Mouse (Mus musculus) ES-E14 (cell line): ENCODE results near the gene Large2. TPM values are rescaled to one million over a fixed set of nuclear protein-coding genes. Genes with fewer than 3 reads are reported as not detected.

Source experiments
- DNase-seq: peaks from one replicate; pipeline ENCODE4 v3.0.0-alpha.2; 2013; ENCODE audit warnings: low read depth, low spot score
- H3K27ac ChIP-seq: 2 replicates; pipeline ENCODE4 v1.5.1; 2012; ENCODE audit warnings: low read depth, mild to moderate bottlenecking, low read length, moderate library complexity, mixed read lengths; ENCODE audit not compliant: poor library complexity, insufficient read depth, severe bottlenecking
- H3K36me3 ChIP-seq: 2 replicates; pipeline ENCODE4 v1.6.1; 2012; ENCODE audit warnings: mild to moderate bottlenecking, low read length, moderate library complexity, mixed read lengths; ENCODE audit not compliant: control insufficient read depth, poor library complexity, insufficient read depth, severe bottlenecking
- H3K4me1 ChIP-seq, 2 experiments: fragments of 150-350 bp in 1 of 2; sonication (generic) in 1 of 2; 2 replicates each; pipeline ENCODE4 v1.6.1; 2012; ENCODE audit warnings: low read length in 2 of 2, mild to moderate bottlenecking in 1 of 2, mixed read lengths in 1 of 2; ENCODE audit not compliant: control insufficient read depth in 2 of 2, insufficient read depth in 2 of 2, poor library complexity in 1 of 2
- H3K4me3 ChIP-seq, 2 experiments: fragments of 150-350 bp in 1 of 2; sonication (generic) in 1 of 2; 2 replicates each; pipeline ENCODE4 v1.5.1; 2012; ENCODE audit warnings: low read length in 2 of 2, low read depth in 1 of 2, mild to moderate bottlenecking in 1 of 2, mixed read lengths in 1 of 2; ENCODE audit not compliant: insufficient read depth in 1 of 2, poor library complexity in 1 of 2, severe bottlenecking in 1 of 2
- H3K9ac ChIP-seq: 2 replicates; pipeline ENCODE4 v1.6.1; 2012; ENCODE audit warnings: low read depth, mild to moderate bottlenecking, low read length, mixed read lengths; ENCODE audit not compliant: poor library complexity, insufficient read depth, severe bottlenecking
- H3K9me3 ChIP-seq: fragments of 150-350 bp; sonication (generic); 2 replicates; pipeline ENCODE4 v1.6.1; 2012; ENCODE audit warnings: low read depth, mild to moderate bottlenecking, low read length; ENCODE audit not compliant: control insufficient read depth, insufficient read depth
- CHD2 ChIP-seq: IDR thresholded peaks from 2 replicates; pipeline ENCODE4 v1.6.1; 2014; ENCODE audit warnings: mild to moderate bottlenecking, low read depth, low read length, inconsistent platforms
- HCFC1 ChIP-seq: IDR thresholded peaks from 2 replicates; pipeline ENCODE4 v1.6.1; 2012; ENCODE audit warnings: low read length, inconsistent platforms, borderline replicate concordance; ENCODE audit not compliant: insufficient read depth
- MAFK ChIP-seq: IDR thresholded peaks from 2 replicates; pipeline ENCODE4 v1.6.1; 2014; ENCODE audit warnings: mild to moderate bottlenecking, low read depth, low read length, inconsistent platforms; ENCODE audit not compliant: insufficient read depth
- ZC3H11A ChIP-seq: IDR thresholded peaks from 2 replicates; pipeline ENCODE4 v1.6.1; 2012; ENCODE audit warnings: low read depth, mild to moderate bottlenecking, inconsistent platforms, low read length, borderline replicate concordance
- ZNF384 ChIP-seq: IDR thresholded peaks from 2 replicates; pipeline ENCODE4 v1.6.1; 2012; ENCODE audit warnings: low read depth, low read length, inconsistent platforms
- in situ Hi-C, 2 experiments: fragments of 600-800 bp; cut with MboI; formaldehyde crosslinking; loops; one replicate each; pipeline ENCODE4 v1.15.1; 2025; ENCODE audit warnings: low sequenced_read_pairs in 2 of 2, inconsistent platforms in 1 of 2; ENCODE audit not compliant: unreplicated experiment in 2 of 2
- total RNA-seq: library from RNA; depleted of rRNA; stranded (reverse); fragments of 300-350 nt; gene quantifications from 2 replicates; pipeline ENCODE4 v1.2.3, GENCODE M21; 2012

The Large2 gene
- total RNA-seq, 1 experiment, result 10.3 TPM

- H3K9me3 ChIP-seq, result no peaks in the 10 kb centered on the region
- in situ Hi-C loops, result loop anchor here in 1 of 2 experiments (25.0 kb wide), 1 partner anchor 360 kb away; the partner anchor contains the start of gene Dgkz
- H3K36me3 ChIP-seq, result peaks cover 14% of the 10 kb centered on the region
- H3K9ac ChIP-seq, result no peak overlapping the region
- no peak for DNase-seq
- H3K4me1 ChIP-seq, result no peaks in the 10 kb centered on the region
- H3K4me3 ChIP-seq, result no peak overlapping the region
- H3K27ac ChIP-seq, result no peak overlapping the region
- TF ChIP-seq ZNF384, result no peak
- no peak for TF ChIP-seq HCFC1
- no peak for TF ChIP-seq MAFK
- no peak for TF ChIP-seq CHD2
- TF ChIP-seq ZC3H11A, result no peak
Measured at GRCm38 (mm10) chr2:92347191-92347590, 27.5 kb downstream of the Large2 start.

- H3K4me1 ChIP-seq, result no peaks in the 10 kb centered on the region
- no peaks in the 10 kb centered on the region for H3K9me3 ChIP-seq
- TF ChIP-seq HCFC1 (no peak), ZNF384 (no peak), CHD2 (no peak), ZC3H11A (no peak), MAFK (no peak)
- H3K27ac ChIP-seq, result no peak overlapping the region
- DNase-seq, result no peak
- in situ Hi-C loops, result loop anchor here in 1 of 2 experiments (25.0 kb wide), 1 partner anchor 355 kb away; the partner anchor contains the start of gene Dgkz
- no peak overlapping the region for H3K4me3 ChIP-seq
- H3K36me3 ChIP-seq, result peaks cover 7% of the 10 kb centered on the region
- no peak overlapping the region for H3K9ac ChIP-seq
Measured at GRCm38 (mm10) chr2:92342418-92342817, 32.3 kb downstream of the Large2 start.

DNA sequence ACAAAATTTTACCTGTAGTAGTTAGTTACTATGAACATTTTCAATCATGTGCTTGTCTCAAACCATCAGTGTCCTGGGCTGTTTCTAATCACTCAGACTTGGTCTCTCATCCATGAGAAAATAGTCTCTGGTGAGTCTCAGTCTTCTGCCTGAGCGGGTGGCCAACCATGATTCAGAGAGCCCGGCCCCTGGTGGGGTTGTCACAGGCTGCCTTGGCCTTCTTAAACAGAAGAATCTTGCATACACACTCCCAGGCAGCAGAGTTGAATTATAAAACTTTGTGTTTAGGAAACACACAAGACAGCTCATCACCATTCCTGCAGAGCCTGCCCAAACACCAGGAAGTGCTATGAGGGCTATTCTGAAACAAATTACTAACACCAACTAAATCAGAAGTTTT lies 42.8 kb downstream of the Large2 start:
- Histone ChIP-seq H3K9me3 (no peaks in the 10 kb centered on the region), H3K4me3 (no peak overlapping the region), H3K27ac (no peak overlapping the region), H3K36me3 (peaks cover 16% of the 10 kb centered on the region; the same call in 1 of the 2 replicates), H3K9ac (no peak overlapping the region), H3K4me1 (peaks cover 0 to 4% of the 10 kb centered on the region in 2 experiments; a peak in 3 of 4 replicates)
- in situ Hi-C loops, result loop anchor here in 1 of 2 experiments (25.0 kb wide), 1 partner anchor 345 kb away; the partner anchor contains the start of gene Dgkz
- DNase-seq, result no peak
- TF ChIP-seq ZC3H11A (no peak), CHD2 (no peak), HCFC1 (no peak), ZNF384 (no peak), MAFK (no peak)

DNA sequence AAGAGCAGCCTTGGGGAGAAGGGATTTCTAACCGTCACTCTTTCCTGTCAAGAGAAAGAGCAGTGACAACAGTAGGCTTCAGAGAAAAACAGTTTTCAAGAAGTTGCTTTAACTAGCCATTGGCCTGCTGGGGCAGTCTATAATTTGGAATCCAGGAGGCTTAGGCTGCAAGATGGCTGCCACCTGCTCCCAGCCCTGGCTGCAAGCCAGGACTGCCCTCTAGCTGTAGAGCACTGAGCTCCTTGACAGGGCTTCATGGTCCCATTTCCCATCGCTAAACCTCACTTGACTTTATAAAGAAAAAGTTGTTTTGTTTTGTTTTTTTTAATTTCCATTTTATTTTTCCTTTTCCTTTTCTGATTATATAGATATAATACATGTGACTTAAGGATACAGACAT lies 43.3 kb downstream of the Large2 start:
- no peak overlapping the region for H3K4me3 ChIP-seq
- no peaks in the 10 kb centered on the region for H3K9me3 ChIP-seq
- in situ Hi-C loops, result loop anchor here in 1 of 2 experiments (25.0 kb wide), 1 partner anchor 344 kb away; the partner anchor contains the start of gene Dgkz
- H3K36me3 ChIP-seq, result peaks cover 15% of the 10 kb centered on the region; the same call in 1 of the 2 replicates
- peak; percentile 39; the same call in 1 of the 2 replicates for TF ChIP-seq ZC3H11A
- no peak for TF ChIP-seq CHD2
- no peak overlapping the region for H3K9ac ChIP-seq
- DNase-seq, result peak; percentile 16
- peaks cover 0 to 4% of the 10 kb centered on the region in 2 experiments; a peak in 3 of 4 replicates for H3K4me1 ChIP-seq
- H3K27ac ChIP-seq, result no peak overlapping the region

GRCm38 (mm10) chr2:92330840-92331239 lies 43.8 kb downstream of the Large2 start:
- DNase-seq, result peak; percentile 47
- TF ChIP-seq MAFK (no peak), CHD2 (no peak), ZC3H11A (no peak), ZNF384 (no peak), HCFC1 (no peak)

More at GRCm38 (mm10) chr2:92330840-92331239, 43.8 kb downstream of the Large2 start:
- in situ Hi-C loops, result loop anchor here in 1 of 2 experiments (25.0 kb wide), 1 partner anchor 344 kb away; the partner anchor contains the start of gene Dgkz
- Histone ChIP-seq H3K9ac (no peak overlapping the region), H3K36me3 (peaks cover 15% of the 10 kb centered on the region; the same call in 1 of the 2 replicates), H3K4me3 (no peak overlapping the region), H3K4me1 (peaks cover 0 to 4% of the 10 kb centered on the region in 2 experiments; a peak in 3 of 4 replicates), H3K27ac (no peak overlapping the region), H3K9me3 (no peaks in the 10 kb centered on the region)
